Mouse (Mus musculus) naive thymus-derived CD4-positive, alpha-beta T cell, adult 2 months (primary cell): ENCODE measurements around the gene Ube2u.
"Not testable (repeated sequence)": the region's sequence is repeated elsewhere in the genome, so short reads cannot be mapped to it uniquely, and the experiment has no call there.

Source experiments
- DNase-seq: peaks from one replicate; pipeline ENCODE4 v3.0.0-alpha.2; 2011; ENCODE audit warnings: low read depth

Gene Ube2u

GRCm38 (mm10) chr4:100478592-100479321, at the start of gene Ube2u:
Ube2u (plus strand) TSS chr4:100478849.
- no peak for DNase-seq

GRCm38 (mm10) chr4:100429371-100429900, 49.2 kb upstream of the Ube2u start:
- no peak for DNase-seq

GRCm38 (mm10) chr4:100435281-100436168, 43.1 kb upstream of the Ube2u start:
- no peak for DNase-seq

DNA sequence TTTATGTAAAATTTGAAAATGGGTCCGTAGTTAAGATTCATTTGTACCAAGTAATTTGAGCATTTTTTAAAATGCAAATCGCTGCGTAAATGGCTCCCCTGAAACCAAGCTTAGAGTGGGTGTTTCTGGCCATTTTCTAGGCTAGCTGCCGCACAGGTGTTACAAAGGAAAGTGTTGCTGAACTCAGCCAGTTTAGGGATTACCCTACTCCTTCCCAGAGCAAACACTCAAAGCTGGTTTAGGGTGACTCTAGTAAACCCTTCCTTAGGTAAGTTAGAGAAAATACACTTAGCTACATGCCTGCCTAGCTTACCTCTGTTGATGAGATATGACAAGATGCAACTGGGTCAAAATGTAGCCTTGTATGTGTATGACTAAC, 42.5 kb upstream of the Ube2u start:
- DNase-seq, result no peak

DNA sequence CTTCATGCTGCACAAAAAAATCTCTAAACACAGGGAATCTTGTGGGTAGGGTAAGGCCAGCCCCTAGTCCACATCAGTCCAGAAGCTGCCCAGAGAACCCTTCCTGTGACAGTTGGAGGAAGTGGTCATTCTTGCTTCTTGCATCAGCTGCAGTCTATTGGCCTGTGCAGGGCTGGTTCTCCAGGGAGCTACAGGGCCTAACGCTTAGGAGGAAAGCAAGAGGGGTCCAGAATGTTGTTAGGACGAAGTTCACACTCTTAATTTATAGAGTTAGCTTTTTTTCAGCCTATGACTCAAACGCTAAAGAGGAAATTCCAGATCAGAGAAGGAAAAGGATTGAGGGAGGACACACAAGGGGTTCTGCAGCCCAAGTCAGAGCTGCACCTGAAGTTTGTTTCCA, 31.8 kb upstream of the Ube2u start:
- no peak for DNase-seq

DNA sequence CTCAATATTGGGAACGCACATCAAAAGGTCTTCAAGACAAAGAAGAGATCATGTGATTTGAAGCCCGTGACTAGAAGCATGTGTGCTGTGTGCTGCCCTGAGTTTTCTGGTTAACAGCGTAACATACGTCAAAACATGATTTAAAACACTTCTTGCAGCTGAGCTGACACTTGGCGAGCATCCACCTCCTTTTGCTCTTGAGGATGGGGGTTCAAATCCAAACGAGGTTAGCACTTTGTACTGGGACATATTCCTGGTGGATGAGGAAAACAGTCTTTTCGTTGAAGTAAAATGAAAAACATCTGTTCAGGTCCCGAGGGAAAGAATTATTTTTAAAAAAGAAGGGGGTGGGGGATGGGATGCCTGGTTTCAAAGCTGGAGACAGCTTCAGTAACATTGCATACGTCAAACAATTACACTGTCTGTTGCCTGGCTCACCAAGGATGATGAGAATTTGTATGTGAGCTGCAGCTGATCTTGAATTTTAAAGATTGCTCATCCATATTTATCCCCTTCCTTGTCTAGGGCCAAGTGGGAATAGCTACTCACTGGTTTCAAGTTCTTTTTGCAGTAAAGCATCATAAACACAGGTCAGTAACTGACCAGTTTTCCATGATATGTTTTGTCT, 16.0 kb upstream of the Ube2u start:
- DNase-seq, result no peak

GRCm38 (mm10) chr4:100488447-100488846, 9.8 kb downstream of the Ube2u start:
- DNase-seq, result no peak

- no peak for DNase-seq
These were observed 16.5 kb downstream of the Ube2u start for GRCm38 (mm10) chr4:100495176-100495575.

GRCm38 (mm10) chr4:100496521-100496920, 17.9 kb downstream of the Ube2u start:
- no peak for DNase-seq

- no peak for DNase-seq
These were observed 19.5 kb downstream of the Ube2u start for GRCm38 (mm10) chr4:100498192-100498591.

- DNase-seq, result not testable (repeated sequence)
These were observed 20.5 kb downstream of the Ube2u start for GRCm38 (mm10) chr4:100499037-100499601.

DNA sequence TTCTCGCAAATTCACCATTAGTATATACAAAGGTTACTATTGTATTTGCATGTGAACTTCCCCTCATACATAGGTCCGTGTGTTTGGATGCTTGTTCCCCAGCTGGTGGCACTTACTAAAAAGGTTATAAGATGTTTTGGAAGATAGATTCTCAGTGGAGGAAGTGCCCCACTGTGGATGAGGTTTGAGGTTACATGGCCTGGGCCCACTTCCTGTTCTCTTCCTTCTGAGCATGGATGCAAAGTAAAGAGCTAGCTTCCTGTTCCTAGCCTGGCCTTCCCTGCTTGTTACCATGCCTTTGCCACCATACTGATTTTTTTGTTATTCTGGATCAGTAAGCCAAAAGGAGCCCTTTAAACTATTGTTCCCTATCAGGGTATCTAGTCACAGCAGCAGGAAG, 24.7 kb downstream of the Ube2u start:
- no peak for DNase-seq

- DNase-seq, result no peak
These were observed 39.0 kb downstream of the Ube2u start for GRCm38 (mm10) chr4:100517646-100518045.

DNA sequence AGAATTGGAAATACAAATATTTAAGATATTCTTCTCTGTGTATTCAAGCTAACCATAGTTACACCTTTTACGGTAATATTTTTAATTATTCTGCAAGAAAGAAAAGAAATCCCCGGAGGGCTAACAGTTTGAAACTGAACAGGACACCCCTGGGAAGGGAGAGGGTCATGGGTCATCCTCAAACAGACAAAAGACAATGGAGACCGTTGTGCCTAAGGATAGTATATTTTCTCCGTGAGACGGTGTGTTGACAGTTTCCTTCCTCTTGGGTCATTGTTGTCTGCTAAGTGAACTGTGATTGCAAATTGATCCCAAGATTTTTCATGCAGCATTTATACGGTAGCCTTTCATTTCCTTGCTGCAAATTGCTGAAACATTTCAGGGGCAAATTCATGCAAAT, 43.9 kb downstream of the Ube2u start:
- no peak for DNase-seq

- DNase-seq, result no peak
These were observed 46.1 kb downstream of the Ube2u start for GRCm38 (mm10) chr4:100524741-100525140.

- no peak for DNase-seq
These were observed 47.6 kb downstream of the Ube2u start for GRCm38 (mm10) chr4:100526296-100526695.

GRCm38 (mm10) chr4:100527086-100527485, 48.4 kb downstream of the Ube2u start:
- DNase-seq, result no peak

- DNase-seq, result no peak
These were observed 48.9 kb downstream of the Ube2u start for GRCm38 (mm10) chr4:100527554-100528001.

DNA sequence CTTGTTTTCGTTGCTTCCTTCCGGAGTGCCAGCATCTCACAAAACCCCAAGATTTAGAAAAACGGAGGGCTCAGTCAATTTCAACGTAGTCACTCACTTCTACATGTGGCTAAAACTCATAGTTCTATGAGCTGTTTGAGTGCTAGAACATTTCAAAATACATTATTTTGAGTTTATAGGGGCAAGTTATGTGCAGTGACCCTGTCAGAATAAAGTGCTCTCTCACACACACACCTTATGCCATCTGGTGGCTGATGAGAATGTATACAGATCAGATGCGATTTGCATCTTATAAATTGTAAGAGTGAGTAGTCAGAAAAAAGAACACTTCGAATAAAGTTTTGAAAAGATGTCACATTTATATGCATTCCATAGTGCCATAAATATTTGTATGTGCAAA, 55.0 kb downstream of the Ube2u start:
- no peak for DNase-seq

DNA sequence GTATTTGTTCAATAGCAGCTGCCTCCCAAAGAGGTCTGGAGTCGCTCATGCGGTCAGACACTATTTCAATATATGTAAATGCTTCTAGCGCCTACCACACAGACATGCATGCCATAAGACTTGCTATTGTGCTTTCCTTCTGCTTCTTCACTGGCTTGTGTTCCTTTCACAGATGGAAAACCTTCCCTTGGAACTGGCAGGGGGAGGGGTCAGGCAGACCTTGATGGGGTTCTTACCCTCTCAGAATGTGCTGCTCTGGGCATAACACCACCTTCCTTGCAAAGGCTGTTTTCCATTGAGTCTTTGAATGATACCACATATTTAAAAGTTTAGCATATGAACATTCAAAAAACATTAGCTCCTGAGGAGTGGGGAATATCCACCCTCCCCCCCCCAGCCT, 56.3 kb downstream of the Ube2u start:
- no peak for DNase-seq

- peak; percentile 30 for DNase-seq
These were observed 59.2 kb downstream of the Ube2u start for GRCm38 (mm10) chr4:100537898-100538297.

DNA sequence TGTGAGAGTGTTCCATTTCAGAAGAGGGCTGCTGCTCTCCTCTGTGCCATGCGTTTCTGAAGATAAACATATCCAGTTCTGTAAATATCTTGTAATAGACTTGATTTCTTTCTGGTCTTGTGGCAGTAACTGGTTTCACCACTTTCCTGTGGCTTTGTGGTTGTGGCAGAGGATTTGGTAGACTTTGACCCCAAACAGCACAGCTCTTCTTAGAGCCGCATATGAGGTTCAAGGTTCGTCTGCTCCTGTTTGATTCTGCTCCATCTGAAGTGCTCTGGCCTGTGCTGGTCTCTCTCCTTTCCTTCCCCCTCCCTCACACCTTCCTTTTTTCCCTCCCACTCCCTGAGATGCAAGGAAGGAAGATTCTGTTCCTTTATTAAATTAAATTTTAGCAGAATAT, 60.8 kb downstream of the Ube2u start:
- no peak for DNase-seq
